Mouse (Mus musculus) retina, postnatal 1 day (tissue): ENCODE results near the gene Man1b1.

Experiments used
- DNase-seq: peaks from one replicate; pipeline ENCODE4 v3.0.0-alpha.2; 2012

The Man1b1 gene

GRCm38 (mm10) chr2:25305587-25306359 is 26.4 kb upstream of the Man1b1 start:
- DNase-seq: no peak

GRCm38 (mm10) chr2:25310180-25310579 is 22.0 kb upstream of the Man1b1 start:
- DNase-seq: no peak

- no peak for DNase-seq
Observed at GRCm38 (mm10) chr2:25310969-25311368, 21.2 kb upstream of the Man1b1 start.

GRCm38 (mm10) chr2:25311491-25311891 is 20.6 kb upstream of the Man1b1 start:
- no peak for DNase-seq

DNA sequence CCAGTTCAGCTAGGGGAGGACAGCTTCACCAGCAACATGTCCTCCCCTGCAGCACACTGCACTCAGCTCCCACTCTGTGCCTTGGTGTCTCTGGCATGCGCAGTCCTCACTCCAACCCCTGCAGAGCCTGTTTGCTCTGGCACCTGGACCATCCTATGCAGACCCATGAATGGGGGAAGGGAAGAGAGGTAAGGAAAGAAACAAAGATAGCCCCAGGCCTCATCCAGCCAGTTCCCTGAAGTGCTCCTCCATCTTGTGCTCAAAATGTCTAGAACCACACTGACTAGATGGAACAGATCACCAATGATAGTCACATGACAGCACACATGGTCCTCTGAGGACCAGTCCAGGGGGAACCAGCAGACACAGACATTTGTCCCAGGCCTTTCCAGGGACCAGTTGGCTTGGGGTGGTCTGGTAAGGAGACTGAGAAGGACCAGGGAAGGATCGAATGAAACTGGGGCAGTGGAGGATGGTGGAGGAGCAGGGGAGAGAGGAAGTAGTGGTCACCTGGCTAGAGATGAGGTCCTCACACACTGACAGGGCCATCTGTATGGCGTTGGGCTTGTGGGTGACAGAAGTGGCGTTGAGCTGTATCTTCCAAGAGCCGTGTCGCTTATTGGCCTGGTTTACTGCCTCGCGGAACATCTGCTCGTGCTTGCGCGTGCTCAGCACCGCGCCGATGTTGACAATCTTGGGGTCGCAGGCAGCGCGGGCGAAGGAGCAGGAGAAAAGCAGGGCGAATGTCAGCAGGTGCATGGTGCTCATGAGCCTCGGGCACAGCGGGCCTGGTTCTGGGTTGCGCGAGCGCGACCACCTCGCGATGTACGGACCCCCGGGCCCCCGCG is 13.8 kb upstream of the Man1b1 start:
- peak; percentile 9 for DNase-seq

DNA sequence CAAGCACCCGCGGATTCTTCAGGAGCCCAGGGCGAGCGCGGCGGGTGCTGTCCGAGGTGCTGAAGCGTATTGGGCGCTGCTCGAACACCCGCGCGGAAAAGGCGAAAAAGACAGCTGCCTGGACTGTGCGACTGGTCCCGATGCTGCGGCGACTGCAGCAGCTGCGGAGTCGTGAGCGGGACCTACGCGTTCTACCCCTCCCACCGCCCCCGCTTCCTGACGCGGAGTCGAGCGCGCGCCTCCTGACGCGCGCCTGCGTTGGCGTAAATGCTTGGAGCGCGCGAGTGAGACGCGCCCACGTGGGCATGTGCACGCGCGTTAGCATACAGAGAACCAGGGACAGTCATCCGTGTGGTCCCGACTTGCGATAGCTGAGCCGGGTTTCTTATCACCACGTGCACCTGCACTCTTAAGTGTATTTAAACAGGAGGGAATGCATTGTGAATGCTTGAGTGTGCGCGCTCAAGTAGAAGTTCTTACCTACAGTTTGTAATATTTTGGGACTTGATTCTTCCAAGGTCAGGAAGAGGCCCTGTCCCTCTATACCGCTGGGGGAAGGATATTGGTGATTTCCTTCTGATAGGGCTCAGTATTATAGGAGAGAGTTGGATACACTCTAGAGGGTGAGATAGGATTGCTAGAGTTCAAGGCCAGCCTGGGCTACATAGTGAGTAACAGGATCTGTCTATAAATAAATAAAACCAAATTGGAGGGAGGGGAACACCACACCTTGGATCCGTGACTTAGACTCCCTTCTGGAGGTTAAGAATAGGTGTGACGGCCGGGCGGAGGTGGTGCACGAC is 13.0 kb upstream of the Man1b1 start, which contains the start of gene Grin1:
TSS of gene Grin1 (minus strand) at position 217 of the 803 bp plus-strand sequence.
- DNase-seq: peak; percentile 90

- no peak for DNase-seq
Observed at GRCm38 (mm10) chr2:25320084-25320483, 12.1 kb upstream of the Man1b1 start.

DNA sequence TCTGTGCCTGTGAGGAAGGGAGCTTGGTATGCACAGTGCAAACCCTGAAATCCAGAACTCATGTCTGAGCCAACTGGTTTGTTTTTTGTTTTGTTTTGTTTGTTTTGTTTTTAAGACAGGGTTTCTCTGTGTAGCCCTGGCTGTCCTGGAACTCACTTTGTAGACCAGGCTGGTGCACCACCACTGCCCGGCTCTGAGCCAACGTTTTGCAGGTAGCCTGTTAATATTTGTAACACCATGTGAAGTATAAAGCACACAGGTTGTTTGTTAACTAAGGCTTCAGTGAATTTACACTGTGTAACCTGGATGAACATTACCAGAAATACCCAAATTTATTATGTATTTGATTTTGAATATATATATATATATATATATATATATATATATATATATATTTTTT is 6.1 kb upstream of the Man1b1 start:
- DNase-seq: no peak

- DNase-seq: peak; percentile 75
Observed at GRCm38 (mm10) chr2:25328440-25328839, 3.7 kb upstream of the Man1b1 start.

- DNase-seq: no peak
Observed at GRCm38 (mm10) chr2:25331470-25331869, 668 bp upstream of the Man1b1 start.

- no peak for DNase-seq
Observed at GRCm38 (mm10) chr2:25333569-25333968, 1.4 kb downstream of the Man1b1 start.

- no peak for DNase-seq
Observed at GRCm38 (mm10) chr2:25338303-25338702, 6.2 kb downstream of the Man1b1 start.

GRCm38 (mm10) chr2:25348162-25348561 is 16.0 kb downstream of the Man1b1 start:
- DNase-seq: no peak

GRCm38 (mm10) chr2:25349499-25349898 is 17.4 kb downstream of the Man1b1 start:
- DNase-seq: no peak

DNA sequence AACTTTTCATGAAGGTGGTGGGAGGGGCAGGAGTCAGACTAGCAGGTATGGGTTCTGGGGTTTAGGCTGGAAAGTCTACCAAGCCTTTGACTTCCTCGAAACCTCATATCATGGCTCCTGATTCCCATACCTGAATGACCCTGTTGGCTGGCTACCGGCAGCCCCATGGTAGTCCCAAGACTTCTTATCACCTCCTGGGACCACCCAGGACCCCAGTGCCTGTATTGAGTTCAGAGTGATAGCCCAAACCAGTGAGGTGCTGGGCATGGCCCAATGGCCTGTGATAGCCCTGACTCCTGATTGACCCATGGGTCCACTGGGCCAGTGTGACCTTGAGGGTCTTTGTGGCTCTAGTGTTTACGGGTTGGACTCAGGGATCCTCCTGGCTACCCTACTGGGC is 18.6 kb downstream of the Man1b1 start:
- no peak for DNase-seq

GRCm38 (mm10) chr2:25354211-25354610 is 22.1 kb downstream of the Man1b1 start:
- no peak for DNase-seq

- no peak for DNase-seq
Observed at GRCm38 (mm10) chr2:25355419-25356066, 23.4 kb downstream of the Man1b1 start.

GRCm38 (mm10) chr2:25356208-25357079 is 24.3 kb downstream of the Man1b1 start, which contains the start of gene Dpp7:
Dpp7 (minus strand) TSS chr2:25356359.
- peak; percentile 91 for DNase-seq

DNA sequence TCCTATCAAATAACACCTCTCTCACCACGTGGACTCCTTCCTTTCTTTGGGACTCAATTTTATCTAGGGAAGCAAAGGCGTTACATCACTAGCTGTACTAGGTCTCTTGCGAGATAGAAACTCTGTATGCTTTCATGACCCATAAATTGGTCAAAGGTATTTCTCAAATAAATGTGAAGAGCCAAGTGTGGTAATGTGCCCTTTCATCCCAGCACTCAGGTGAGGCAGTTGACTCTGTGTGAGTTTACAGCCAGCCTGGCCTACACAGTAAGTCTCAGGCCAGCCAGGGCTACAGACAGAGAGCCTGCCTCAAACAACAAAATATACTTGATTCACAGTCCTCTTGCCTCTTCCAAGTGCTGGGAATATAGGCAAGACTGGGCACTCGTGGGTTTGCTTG is 27.7 kb downstream of the Man1b1 start:
- no peak for DNase-seq

- DNase-seq: no peak
Observed at GRCm38 (mm10) chr2:25363478-25364178, 31.5 kb downstream of the Man1b1 start.

GRCm38 (mm10) chr2:25364313-25364712 is 32.2 kb downstream of the Man1b1 start:
- DNase-seq: no peak
